Mouse (Mus musculus) heart, embryonic 14.5 days (tissue): Measurements from ENCODE around the gene Mkrn1. TPM values are rescaled to one million over a fixed set of nuclear protein-coding genes. Genes with fewer than 3 reads are reported as not detected.
"Not testable (repeated sequence)": the region's sequence is repeated elsewhere in the genome, so short reads cannot be mapped to it uniquely, and the experiment has no call there.

ENCODE experiments used
- ATAC-seq: fragments of 200-750 bp; cut with Nextera tagmentation; 2 replicates; pipeline ENCODE4 v1.8.0; 2017; ENCODE audit warnings: low read depth, moderate TSS enrichment; ENCODE audit not compliant: insufficient number of reproducible peaks, insufficient read depth, low FRiP score
- H3K27ac ChIP-seq, 2 experiments: fragments of 200-500 bp in 1 of 2; fragments of 300-500 bp in 1 of 2; sonication (generic) in 1 of 2; replicated peaks in 1 of 2; 2 replicates each; pipeline ENCODE4 v1.5.1; 2012 to 2014; ENCODE audit warnings: low read depth in 2 of 2, low read length in 2 of 2, control low read depth in 1 of 2, mild to moderate bottlenecking in 1 of 2, mixed read lengths in 1 of 2; ENCODE audit not compliant: control insufficient read depth in 1 of 2, insufficient read depth in 1 of 2
- H3K27me3 ChIP-seq: fragments of 300-500 bp; sonication (generic); 2 replicates; pipeline ENCODE4 v1.6.1; 2014; ENCODE audit warnings: mild to moderate bottlenecking, low read length, control low read depth; ENCODE audit not compliant: control insufficient read depth, insufficient read depth
- H3K36me3 ChIP-seq: fragments of 300-500 bp; sonication (generic); 2 replicates; pipeline ENCODE4 v1.6.1; 2014; ENCODE audit warnings: mild to moderate bottlenecking, control low read depth, low read length, mixed read lengths; ENCODE audit not compliant: control insufficient read depth, insufficient read depth
- H3K4me1 ChIP-seq, 2 experiments: fragments of 200-500 bp in 1 of 2; fragments of 300-500 bp in 1 of 2; sonication (generic) in 1 of 2; 2 replicates each; pipeline ENCODE4 v1.6.1; 2012 to 2014; ENCODE audit warnings: low read length in 2 of 2, control low read depth in 1 of 2, mixed read lengths in 1 of 2; ENCODE audit not compliant: control insufficient read depth in 2 of 2, insufficient read depth in 2 of 2
- H3K4me2 ChIP-seq: fragments of 300-500 bp; sonication (generic); 2 replicates; pipeline ENCODE4 v1.6.1; 2014; ENCODE audit warnings: mild to moderate bottlenecking, low read length
- H3K4me3 ChIP-seq, 2 experiments: fragments of 200-500 bp in 1 of 2; fragments of 300-500 bp in 1 of 2; sonication (generic) in 1 of 2; 2 replicates each; pipeline ENCODE4 v1.5.1; 2012 to 2014; ENCODE audit warnings: low read length in 2 of 2, mild to moderate bottlenecking in 2 of 2, control low read depth in 1 of 2, low read depth in 1 of 2, moderate library complexity in 1 of 2; ENCODE audit not compliant: control insufficient read depth in 1 of 2, insufficient read depth in 1 of 2
- H3K9ac ChIP-seq: fragments of 300-500 bp; sonication (generic); 2 replicates; pipeline ENCODE4 v1.6.1; 2014; ENCODE audit warnings: mild to moderate bottlenecking, low read length
- H3K9me3 ChIP-seq: fragments of 300-500 bp; sonication (generic); 2 replicates; pipeline ENCODE4 v1.6.1; 2016; ENCODE audit warnings: low read length, control low read depth; ENCODE audit not compliant: control insufficient read depth
- WGBS: fragments of 180-500 bp; shearing (Covaris S2); extraction: QIAGEN DNeasy Blood & Tissue Kit; methylation state at CpG from one replicate; pipeline ENCODE4 v1.1.7; 2014; 5-methylcytosine and 5-hydroxymethylcytosine counted together
- polyA plus RNA-seq: library from polyadenylated mRNA; unstranded; fragments of >200 nt; fragmentation: Nextera tagmentation; extraction: Ambion mirVana; gene quantifications from 2 replicates; pipeline ENCODE4 v1.2.1, GENCODE M21; 2014

Mkrn1 gene
- polyA plus RNA-seq, 1 experiment from 2014 or later: 65.5 TPM

- H3K4me2 ChIP-seq: no peak overlapping the region
- H3K9ac ChIP-seq: no peak overlapping the region
- H3K9me3 ChIP-seq: no peaks in the 10 kb centered on the region
- 94% methylated on average over 2 of the region's 2 CpGs for WGBS
- no peak overlapping the region for H3K27ac ChIP-seq
- H3K4me1 ChIP-seq: no peaks in the 10 kb centered on the region
- no peak overlapping the region for H3K4me3 ChIP-seq
- ATAC-seq: no peak
- peaks cover 64% of the 10 kb centered on the region for H3K36me3 ChIP-seq
- no peaks in the 10 kb centered on the region for H3K27me3 ChIP-seq
These were observed 57.6 kb downstream of the Mkrn1 start for GRCm38 (mm10) chr6:39362684-39363083.

DNA sequence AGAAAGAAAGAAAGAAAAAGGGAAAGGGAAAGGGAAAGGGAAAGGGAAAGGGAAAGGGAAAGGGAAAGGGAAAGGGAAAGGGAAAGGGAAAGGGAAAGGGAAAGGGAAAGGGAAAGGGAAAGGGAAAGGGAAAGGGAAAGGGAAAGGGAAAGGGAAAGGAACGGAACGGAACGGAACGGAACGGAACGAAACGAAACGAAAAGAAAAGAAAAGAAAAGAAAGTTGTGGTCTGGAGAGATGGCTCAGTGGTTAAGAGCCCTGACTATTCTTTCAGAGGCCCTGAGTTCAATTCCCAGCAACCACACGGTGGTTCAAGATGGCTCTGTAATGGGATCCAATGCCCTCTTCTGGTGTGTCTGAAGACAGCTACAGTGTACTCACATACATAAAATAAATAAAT is 61.1 kb downstream of the Mkrn1 start:
- not testable (repeated sequence) for H3K4me2 ChIP-seq, H3K4me3 ChIP-seq, H3K9me3 ChIP-seq, H3K27me3 ChIP-seq, H3K4me1 ChIP-seq, ATAC-seq, H3K27ac ChIP-seq, H3K9ac ChIP-seq
- peaks cover 73% of the 10 kb centered on the region for H3K36me3 ChIP-seq
- WGBS: 97% methylated on average over 9 of the region's 9 CpGs

- Histone ChIP-seq H3K4me2 (no peak overlapping the region), H3K27ac (no peak overlapping the region), H3K9ac (no peak overlapping the region), H3K36me3 (peaks cover 92% of the 10 kb centered on the region), H3K27me3 (no peaks in the 10 kb centered on the region), H3K4me3 (no peak overlapping the region), H3K4me1 (no peaks in the 10 kb centered on the region), H3K9me3 (no peaks in the 10 kb centered on the region)
- WGBS: 91% methylated on average over 6 of the region's 6 CpGs
- ATAC-seq: no peak
These were observed 71.3 kb downstream of the Mkrn1 start for GRCm38 (mm10) chr6:39348946-39349345.

DNA sequence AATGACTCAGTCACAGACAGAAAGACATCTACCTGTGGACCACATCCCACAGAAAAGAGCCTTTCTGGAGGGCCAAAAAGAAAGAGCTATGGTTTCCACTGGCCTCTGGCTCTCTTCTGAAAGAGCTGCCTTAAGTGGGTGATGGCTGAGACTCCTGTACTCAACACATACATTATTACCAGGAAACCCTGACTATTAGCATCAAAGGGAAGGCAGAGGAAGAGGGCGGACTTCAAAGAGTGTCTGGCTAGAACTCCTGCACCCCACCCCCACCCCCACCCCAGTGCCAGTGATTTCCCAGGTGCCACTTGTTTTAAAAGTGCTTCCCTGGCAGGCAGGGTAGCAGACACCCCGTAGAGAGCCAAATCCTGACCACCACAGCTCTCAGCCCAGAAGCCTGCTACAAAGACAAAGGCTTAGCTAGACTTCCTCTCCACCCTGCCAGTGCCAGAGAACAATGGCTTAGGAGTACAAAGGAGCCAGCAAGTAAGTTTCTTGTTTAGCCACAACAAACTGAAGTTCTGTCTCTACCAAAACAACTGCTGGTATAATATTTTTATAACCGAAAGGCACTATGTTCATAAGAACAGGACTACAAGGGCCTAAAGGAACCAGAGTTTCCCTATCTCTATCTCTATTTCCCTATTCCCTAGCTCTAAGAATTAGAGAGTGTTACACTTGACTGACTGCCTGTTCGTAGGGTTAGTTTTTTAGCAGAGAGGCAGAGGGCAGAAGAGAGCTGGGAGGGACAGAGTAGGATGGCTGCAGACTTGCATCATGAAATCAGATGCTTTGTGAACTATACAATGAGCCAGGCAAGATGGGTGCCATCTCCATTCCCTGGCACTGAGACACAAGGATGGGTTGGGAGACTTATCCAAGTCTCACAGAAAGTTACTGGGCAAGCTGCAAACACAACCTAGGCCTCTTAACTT is 72.1 kb downstream of the Mkrn1 start:
- Histone ChIP-seq H3K36me3 (peaks cover 92% of the 10 kb centered on the region), H3K9me3 (no peaks in the 10 kb centered on the region), H3K4me3 (no peak overlapping the region), H3K9ac (no peak overlapping the region), H3K27me3 (no peaks in the 10 kb centered on the region), H3K4me2 (no peak overlapping the region), H3K27ac (no peak overlapping the region), H3K4me1 (no peaks in the 10 kb centered on the region)
- ATAC-seq: no peak
- 51% methylated on average over 4 of the region's 4 CpGs for WGBS

Other genes starting within 250 kb of the Mkrn1 start
- 6.5 and 7.1 TPM in 2 replicates for gene Kdm7a, start 213.7 kb downstream of the Mkrn1 start, polyA plus RNA-seq
- 35.9 and 39.9 TPM in 2 replicates for gene Slc37a3, start 42.8 kb downstream of the Mkrn1 start, polyA plus RNA-seq
- gene Rab19, start 39.3 kb downstream of the Mkrn1 start, polyA plus RNA-seq: 0.58 and 1.2 TPM in 2 replicates
- 18.1 and 18.8 TPM in 2 replicates for gene Dennd2a, start 137.4 kb upstream of the Mkrn1 start, polyA plus RNA-seq
- gene Adck2, start 153.4 kb upstream of the Mkrn1 start, polyA plus RNA-seq: 16.1 and 19.1 TPM in 2 replicates
- 0.35 TPM in 1 of 2 replicates, not detected in the other for gene Gm42420, start 165.3 kb upstream of the Mkrn1 start, polyA plus RNA-seq
- gene Ndufb2, start 172.1 kb upstream of the Mkrn1 start, polyA plus RNA-seq: 794 and 856 TPM in 2 replicates